Mouse (Mus musculus): ENCODE results near the gene Znrf1.

Znrf1 gene

DNA sequence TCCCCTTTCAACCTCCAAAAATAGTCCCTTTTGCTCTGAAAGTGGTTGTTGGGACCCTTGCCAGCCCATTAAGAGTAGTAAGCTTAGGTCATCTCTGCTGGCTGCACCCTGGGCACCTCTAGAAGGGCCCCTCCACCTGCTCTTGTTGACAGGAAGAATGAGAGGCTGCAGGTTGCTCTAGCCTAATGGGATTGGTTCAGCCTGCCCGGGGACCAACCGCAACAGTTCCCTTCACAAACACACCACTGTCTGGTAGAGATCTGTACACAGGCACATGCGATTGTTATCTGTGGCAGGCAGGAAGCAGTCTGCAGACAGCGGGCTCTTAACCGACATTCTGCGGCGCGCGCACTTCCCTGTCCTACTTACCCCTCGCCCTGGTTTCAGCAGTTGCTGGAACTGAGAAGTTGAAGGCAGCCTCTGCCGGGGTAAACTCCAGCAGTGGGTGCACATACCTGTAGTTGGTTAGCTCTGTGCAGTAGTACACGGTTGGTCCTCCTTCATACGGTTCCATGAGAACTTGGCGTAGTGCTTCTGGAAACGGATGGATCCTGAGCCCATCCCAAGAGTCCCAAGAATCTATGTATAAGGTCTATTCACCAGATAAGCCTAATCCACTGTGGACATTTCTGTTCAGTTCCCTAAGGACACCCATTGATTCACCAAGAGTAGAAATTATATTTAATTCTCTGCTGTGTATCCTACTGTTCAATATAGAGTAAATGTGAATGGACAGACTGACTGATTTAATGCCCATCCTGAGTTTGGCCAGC lies 60.0 kb downstream of the Znrf1 start:
- peak; percentile 6 to 28 for DNase-seq (ENCODE audit: low read depth in 1 of 2, low spot score in 2 of 2)

DNA sequence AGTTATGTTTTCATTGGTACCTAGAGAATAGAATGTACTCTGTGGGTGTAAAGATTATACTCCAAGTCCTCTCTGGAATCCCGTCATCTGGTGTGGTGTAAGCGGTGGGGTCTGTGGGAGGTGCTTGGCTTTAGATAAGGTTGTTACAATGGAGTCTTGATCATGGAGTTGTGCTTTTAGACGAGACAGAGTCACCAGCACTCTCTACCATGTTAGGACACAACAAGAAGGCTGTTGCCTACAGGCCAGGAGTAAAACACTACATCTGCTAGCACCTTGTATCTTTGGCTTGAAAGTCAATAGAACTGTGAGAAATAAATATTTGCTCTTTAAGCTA lies 60.6 kb downstream of the Znrf1 start:
- no peak for DNase-seq (ENCODE audit: low read depth in 1 of 2, low spot score in 2 of 2)

DNA sequence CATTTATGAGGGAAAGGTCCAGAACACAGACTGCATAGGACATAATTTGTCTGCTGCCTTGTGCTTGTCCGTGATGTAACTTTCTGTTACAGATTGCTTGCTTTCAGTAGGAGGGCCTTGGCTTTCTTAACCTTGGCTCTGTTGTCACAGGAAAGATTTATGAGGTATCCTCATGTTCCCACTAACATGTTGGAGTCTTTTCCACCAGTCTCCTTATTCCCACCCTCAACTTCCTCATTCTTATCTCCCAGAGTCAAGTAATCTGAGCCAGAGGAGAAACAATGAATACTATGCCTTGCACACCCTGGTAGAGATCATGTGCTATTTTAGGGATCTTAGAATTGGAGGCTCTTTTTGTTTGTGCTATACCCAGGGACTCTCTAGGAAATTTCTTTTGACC lies 61.4 kb downstream of the Znrf1 start:
- no peak for DNase-seq (ENCODE audit: low read depth in 1 of 2, low spot score in 2 of 2)

DNA sequence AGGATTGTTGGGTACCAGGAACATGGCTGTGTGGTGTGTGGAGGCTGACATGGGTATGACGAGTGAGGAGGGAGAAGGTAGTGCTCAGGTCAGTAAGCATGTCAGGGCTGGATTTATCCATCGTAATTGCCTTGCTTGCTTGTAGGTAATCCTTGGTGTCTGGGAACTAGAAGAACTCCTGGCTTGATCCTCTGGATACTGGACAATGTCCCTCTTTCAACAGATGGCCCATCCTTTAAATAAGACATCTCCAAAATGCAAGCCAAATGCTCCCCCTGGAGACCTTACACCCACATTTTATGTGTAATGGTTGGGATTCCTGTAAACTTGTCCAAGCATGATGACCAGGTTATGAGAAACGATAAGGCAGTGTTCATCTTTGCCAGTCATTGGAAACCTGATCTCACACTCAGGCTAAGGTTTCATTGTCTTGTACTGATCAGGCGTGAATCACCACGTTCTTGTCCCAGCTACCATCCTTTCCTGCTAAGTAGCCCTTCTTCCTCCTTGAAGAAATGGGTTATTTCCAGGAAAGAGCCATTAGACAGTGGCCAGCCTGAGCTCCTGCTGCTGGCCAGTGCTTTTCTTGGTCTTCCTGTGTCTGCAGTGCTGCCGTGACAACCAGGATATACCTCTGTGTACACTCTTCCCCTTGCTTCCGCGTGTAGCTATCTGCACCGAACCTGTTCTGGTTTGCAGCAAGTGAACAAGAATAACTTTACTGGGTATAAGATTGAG lies 64.0 kb downstream of the Znrf1 start:
- DNase-seq (ENCODE audit: low read depth in 1 of 2, low spot score in 2 of 2) = no peak

DNA sequence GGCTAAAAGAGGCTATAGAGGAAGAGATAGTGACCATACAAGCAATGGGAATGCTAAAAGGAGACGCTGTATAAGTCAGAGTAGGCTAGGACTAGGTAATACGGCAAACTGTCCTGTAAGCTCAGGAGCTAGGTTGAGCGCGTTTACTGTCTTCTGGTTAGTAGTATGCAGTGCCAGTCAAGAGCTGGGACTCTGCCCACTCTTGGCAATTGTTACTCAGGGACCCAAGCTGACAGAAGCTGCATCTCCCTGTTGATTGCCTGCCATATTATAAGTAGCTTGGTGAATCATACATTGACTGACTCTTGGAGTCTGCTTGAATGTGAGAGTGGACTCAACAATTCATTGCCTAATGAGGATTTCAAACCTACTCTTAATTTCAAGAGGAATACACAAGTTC lies 66.2 kb downstream of the Znrf1 start:
- no peak for DNase-seq (ENCODE audit: low read depth in 1 of 2, low spot score in 2 of 2)

DNA sequence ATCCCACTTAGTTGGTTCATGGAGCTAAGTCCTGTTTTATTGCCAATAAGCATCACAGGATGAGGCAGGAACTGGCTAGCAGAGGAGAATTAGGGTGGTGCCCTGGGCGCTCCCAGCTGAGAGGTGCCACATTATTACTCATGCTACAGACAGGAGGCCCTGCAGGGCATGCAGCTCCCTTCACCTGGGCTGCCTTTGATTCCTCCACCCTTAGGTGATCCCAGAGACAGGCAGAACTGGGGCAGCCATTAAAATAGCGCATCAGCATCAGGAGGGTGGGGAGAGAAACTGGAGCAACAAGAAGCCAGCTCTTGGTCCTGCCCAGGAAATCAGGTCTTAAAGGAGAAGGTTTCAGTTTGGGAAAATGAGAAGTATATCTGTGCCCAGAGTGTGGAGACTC lies 69.1 kb downstream of the Znrf1 start:
- DNase-seq (ENCODE audit: low read depth in 1 of 2, low spot score in 2 of 2) = no peak

DNA sequence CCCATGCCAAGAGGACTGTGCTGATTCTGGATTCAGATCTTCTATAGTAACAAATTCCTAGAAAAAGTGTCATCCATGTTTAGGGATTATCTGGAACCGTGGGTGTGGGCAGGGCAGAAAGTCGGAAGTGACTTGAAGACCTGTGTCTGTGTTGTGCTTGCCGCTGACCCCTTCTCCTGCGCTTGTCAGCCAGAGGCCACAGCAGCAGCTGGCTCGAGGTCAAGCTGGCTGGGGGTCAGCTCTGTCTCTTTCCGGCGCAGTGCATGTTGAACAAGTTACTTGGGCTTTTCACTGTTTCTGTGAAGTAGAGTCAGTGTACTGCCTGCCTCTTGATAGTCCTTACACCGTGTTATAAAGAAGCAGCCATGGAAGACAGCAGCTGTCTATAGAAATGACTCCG lies 71.1 kb downstream of the Znrf1 start:
- no peak for DNase-seq (ENCODE audit: low read depth in 1 of 2, low spot score in 2 of 2)

DNA sequence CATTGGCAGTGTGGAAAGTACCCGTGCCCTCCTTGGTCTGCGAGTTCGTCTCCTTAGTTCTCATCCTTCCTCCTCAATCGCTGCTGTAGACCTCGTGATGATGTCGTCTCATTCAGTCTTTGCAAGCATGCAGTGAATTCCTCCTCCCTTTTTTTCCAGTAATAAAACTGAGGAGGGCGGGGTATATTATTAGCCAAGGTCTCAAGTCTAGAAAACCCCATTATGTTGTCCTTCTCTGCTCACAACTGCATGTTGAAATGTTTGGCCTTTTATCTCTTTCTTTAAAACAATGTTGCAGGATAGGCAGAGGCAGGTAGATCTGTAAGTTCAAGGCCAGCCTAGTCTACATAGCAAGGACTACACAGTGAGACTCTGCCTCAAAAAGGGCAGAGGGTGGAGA lies 71.5 kb downstream of the Znrf1 start:
- no peak for DNase-seq (ENCODE audit: low read depth in 1 of 2, low spot score in 2 of 2)

DNA sequence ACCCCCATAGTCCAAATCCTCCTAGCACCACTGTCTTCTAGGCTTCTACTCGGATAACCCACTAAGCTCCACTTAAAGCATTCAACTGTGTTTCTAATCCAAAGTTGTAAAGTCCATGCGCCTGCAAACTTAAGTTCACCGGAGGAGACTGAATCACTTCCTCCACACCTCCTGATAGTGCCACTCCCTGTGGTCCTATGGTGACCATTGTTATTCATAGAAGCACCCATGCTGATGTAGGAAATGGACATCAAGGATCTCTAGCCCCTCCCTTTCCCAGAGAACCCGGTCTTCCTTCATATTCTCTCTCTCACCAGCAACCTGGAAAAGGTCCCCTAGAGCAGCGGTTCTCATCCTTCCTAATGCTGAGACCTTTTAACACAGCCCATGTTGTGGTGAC lies 77.3 kb downstream of the Znrf1 start:
- DNase-seq (ENCODE audit: low read depth in 1 of 2, low spot score in 2 of 2) = no peak

DNA sequence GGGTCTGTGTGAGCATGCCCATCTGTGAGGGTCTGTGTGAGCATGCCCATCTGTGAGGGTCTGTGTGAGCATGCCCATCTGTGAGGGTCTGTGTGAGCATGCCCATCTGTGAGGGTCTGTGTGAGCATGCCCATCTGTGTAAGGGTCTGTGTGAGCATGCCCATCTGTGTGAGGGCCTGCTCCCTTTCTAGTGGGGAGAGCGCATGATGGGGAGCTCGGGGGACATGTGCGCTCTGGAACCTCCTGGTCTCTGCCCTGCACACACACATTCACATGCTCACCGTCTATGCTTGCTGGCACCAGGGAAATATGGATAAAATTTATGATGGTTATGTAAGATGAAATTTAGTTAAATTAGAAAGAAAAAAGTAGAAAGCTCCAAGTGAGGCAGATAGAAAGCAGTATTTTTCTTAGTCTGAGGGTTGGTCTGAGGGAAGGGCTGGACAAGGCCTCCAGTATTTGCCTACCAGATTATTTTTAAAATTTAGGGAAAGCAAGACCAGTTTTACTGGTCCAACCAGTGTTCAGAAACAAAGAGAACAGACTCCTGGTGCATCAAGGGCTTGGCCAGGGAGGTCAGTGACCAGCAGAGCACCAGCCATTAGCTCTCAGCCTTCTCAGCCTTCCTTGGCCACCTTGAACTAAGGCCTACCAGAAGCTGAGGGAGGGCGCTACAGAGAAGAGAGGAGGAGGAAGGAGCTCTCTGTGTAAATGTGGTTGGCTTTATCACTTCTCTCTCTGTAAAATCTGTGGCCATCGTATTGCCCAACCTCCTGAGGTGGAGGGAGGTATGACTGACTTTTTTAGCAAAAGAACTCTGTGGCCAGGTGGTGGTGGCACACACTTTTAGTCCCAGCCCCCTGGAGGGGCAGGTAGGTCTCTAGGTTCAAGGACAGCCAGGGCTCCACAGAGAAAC lies 79.1 kb downstream of the Znrf1 start:
- DNase-seq (ENCODE audit: low read depth in 1 of 2, low spot score in 2 of 2) = no peak

DNA sequence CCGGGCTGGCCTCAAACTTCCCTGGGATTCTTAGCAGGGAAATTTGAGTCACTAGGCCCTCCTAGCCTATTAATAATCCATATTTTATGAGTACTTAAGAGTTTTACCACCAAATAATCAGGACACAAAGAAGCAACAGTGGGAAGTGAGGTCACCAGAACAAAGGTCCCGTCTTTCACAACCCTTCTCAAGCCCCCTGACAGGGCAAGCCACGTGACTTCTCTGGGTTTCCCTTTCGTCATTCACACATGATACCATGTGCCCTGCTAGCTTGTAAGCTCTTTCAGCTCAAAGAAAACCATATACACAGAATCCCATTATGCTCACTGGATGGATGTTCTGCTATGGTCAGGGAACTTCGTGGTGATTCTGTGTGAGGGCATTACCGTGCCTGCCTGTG lies 81.9 kb downstream of the Znrf1 start:
- no peak for DNase-seq (ENCODE audit: low read depth in 1 of 2, low spot score in 2 of 2)

DNA sequence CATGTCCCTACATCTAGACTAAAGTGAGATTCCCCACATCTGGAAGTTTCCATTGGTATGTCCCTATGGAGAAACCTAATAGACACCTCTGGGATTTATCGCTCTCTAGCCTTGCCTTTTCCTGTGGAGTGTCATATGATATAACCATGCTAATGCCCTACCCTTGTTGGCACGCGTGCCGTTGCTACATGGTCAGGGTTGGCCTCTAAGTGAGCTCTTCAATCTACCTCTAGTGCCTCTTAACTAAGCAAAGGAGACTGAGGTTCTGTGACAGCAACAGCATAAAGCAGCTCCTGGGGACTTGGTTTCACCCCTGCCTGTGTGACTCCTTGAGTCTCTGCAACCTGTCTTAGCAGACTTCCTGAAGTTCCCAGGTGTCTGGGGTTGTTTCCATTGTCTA lies 82.4 kb downstream of the Znrf1 start:
- DNase-seq (ENCODE audit: low read depth in 1 of 2, low spot score in 2 of 2) = no peak

DNA sequence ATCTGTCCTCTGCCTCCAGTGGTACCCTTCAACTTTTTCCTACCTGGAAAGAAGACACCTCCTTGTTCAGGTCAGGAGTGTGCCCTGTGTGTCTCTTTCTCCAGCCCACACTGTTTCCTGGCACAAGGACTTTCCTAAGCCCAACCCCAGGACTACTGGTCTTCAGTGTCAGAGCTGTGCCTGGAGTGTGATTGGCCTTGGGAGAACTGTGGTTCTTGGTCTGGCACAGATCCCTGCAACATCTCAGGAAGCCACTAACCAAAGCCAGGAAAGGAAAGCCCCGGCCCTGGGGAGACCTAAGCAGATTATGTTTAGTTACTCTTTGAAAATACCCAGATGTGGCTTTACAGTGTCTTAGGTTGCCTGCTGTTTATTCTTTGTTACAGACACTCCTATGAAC lies 84.0 kb downstream of the Znrf1 start:
- DNase-seq (ENCODE audit: low read depth in 1 of 2, low spot score in 2 of 2) = no peak

DNA sequence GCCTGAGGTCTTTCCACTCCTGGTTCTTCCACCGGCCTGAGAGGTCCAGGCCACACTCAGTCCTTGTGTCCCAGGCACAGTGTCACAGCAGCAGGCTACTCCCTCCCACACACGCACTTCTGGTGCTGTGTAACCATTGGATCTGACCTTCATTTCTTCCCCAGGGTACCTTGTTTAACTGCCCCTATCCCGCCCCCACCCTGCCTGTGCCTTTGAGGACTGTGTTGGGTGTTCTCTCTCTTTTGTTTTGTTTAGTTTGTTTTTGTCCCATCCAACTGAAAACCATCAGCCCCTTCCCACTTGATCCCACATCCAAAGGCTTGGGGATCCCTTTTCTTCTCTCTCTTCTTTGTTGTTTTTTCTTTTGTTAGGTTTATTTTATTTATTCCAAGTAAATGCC lies 86.2 kb downstream of the Znrf1 start:
- DNase-seq (ENCODE audit: low read depth in 1 of 2, low spot score in 2 of 2) = no peak

DNA sequence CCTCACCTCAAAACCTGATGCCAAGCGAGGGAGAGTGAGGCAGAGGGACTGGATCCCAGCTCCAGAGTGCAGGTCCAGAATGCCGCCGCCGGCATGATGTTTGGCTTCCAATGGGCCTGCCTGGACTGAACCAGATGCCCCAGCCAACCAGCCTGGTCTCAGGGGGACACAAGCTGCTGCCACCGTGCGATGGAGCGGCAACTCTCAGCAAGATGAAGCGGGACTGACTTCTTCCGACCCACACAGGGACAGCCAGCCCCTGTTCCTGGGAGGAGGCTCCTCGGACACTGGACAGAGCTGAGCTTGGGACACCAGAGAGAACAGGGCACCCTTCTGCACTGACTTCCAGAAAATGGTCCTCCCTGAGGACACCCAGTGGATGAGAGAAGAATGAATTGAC lies 86.7 kb downstream of the Znrf1 start:
- no peak for DNase-seq (ENCODE audit: low read depth in 1 of 2, low spot score in 2 of 2)

DNA sequence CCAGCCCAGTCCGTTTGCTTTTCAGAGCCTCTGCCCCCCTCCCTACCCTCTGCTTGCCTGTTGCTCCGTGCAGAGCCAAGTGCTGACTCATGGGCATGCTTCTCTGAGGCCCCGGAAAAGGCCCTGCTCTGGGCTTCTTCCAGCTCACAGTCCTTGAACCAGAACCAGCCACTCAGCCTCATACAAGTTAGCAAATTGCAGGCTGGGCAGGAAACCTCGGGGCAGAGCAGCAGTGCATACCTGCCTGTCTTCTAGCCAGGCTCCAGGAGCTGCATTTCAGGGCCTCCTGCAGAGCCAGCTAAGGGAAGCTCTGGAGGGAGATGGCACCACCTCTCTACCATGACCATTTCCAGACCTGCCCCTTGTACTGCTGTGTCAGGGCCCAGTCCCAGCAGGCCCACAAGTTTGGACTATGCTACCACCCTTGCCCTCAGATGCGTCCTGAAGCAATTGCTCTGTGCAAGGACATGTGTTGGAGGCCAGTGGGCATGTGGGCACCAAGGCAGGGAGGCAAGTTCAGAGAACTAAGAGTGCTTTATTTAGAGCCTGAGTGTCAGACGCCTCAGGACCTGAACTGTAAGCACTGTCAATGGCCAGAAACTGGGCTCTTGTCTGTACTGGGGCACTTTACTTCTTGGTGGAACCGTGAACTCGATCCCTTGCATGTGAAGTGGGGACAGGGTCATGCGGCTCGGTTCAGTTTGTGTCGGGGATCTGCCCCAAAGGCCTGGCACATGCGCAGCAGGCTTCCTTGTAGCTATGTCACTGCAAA lies 88.4 kb downstream of the Znrf1 start:
- no peak for DNase-seq (ENCODE audit: low read depth in 1 of 2, low spot score in 2 of 2)

DNA sequence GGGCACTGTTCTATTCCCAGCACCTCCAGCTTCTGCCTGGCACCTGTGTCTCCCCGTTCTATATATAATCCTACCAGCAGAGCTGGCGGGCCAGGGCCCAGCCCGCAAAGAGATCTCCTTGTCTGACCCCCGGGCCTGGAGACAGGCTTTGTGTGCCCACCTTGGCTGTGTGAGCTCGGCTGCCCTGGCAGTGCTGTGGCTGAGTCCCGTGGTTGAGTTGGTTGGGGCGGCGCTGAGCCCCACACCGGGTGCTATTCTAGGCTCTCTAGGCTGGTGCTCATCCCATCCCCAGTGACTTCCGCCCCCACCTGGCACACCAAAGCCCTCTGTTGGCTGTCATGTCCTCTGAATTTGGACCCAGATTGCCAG lies 88.9 kb downstream of the Znrf1 start:
- no peak for DNase-seq (ENCODE audit: low read depth in 1 of 2, low spot score in 2 of 2)

DNA sequence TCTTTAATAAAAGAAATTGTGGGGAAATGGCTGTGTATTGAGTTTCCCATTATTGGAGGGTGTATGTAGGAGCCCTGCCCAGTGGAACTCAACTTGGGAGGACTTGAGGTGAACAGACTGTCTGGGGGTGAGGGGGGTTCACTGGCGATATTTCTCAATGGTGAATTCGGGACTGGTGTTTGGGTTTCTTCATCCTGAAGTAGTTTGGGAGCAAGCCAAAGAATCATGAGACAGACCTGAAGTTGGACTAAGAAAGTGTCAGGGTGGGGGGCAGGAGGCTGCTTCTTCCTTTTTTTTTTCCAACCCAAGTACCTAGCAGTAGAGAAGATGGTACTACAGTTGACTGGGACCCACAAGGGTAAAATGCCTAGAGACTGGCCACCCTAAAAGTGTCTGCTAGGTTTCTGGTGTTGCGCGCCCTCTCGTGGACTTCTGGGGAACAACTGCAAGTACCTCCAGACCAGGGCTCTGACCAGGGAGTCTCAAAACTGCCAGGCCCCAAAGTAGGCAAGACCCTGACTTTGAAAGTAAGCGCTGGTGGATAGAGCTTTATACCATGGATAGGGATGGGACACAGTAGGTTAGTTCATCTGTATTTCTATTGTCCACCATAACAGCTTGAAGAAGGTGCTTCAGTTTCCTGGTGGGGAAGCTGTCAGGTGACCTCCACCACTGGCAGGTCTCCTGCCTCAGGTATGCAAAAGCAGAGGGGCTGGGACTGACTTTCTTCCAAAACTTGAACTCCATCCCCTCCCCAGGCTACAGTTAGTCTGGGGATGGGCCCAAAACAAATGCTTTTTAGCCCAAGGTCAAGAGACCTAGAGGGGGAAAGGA lies 90.0 kb downstream of the Znrf1 start:
- peak in 1 of 2 experiments; percentile 47 for DNase-seq (ENCODE audit: low read depth in 1 of 2, low spot score in 2 of 2)

DNA sequence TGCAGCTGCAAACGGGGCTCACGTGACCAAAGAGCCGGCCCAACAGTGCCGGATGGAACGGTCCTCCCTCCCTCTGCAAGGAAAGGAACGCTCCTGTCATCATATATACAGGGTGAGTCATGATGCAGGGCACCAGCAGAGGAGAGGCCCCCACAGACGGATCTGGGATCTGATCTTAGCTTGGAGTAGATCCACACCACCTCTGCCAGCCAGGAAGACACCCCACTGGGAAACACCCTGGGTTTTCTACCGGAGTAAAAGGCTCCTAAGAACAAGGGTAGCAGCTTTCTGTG lies 90.6 kb downstream of the Znrf1 start:
- DNase-seq (ENCODE audit: low read depth in 1 of 2, low spot score in 2 of 2) = no peak

DNA sequence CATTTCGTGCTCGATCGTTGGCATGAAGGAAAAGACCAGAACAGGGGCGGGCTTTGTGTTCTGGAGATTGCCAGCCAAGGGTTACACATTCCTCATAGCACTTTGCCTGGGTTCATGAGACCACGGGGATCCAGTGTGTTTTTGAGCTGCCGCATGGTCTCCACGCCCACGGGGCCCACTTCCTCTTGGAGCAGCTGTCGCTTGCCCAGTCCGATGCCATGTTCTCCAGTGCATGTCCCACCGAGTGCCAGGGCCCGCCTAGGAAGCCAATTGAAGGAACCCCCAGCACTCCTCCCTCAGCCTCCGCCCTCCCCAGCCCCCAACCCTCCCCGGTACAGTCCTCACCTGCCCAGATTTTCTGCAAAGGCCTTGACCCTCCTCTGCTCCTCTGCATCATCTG lies 91.0 kb downstream of the Znrf1 start:
- DNase-seq (ENCODE audit: low read depth in 1 of 2, low spot score in 2 of 2) = no peak

DNA sequence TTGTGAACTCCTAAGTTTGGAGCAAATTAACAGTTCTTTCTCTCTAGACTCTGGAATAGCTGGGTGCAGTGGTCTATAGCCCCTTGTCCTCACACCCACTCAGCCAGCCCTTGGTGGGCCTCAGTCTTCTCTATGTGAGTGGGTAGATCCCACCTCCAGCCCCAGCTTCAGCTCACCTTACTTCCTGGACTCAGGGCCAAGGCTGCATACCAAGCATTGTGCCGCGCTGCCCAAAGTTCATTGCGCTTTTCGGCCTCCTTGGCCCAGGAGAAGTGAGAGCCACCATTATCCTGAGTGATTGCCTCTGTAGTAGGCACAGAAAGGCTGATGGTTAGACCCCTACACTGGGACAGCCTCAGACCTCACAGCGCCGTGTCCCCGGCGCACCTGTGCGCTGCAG lies 92.0 kb downstream of the Znrf1 start:
- DNase-seq (ENCODE audit: low read depth in 1 of 2, low spot score in 2 of 2) = no peak
